Mouse (Mus musculus) stomach, postnatal 0 days (tissue): ENCODE measurements around the gene Gm28729.

Source experiments
- CTCF ChIP-seq: IDR thresholded peaks from 2 replicates; pipeline ENCODE4 v1.5.1; 2016; ENCODE audit warnings: antibody characterized with exemption, low read depth, mild to moderate bottlenecking, moderate library complexity
- EP300 ChIP-seq: optimal IDR thresholded peaks from 2 replicates; pipeline ENCODE3; 2016; ENCODE audit warnings: antibody characterized with exemption

DNA sequence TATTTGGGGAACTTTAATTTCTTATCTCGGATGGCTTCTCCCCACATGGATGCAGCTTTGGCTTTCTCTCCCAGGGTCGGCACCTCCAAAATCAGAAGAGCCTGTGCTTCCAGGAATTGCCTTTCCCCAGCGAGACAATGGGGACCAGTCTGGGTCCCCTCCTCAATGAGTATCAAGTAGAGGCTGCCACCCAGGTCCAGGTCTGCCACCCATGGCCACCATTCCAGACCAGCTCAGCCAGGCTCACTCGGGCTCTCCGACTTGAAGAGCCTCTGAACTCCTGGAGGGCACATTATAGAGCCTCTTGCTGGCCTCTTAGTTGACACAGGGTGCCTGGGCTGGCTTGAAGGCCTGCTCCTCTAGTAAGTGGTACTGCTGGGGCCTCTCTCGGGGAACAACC lies 8.4 kb upstream of the Gm28729 start:
- TF ChIP-seq CTCF = no peak
- TF ChIP-seq EP300 = no peak
